Mouse (Mus musculus): Measurements from ENCODE around the gene Arrdc5. TPM values are rescaled to one million over a fixed set of nuclear protein-coding genes. Genes with fewer than 3 reads are reported as not detected.

Gene Arrdc5
- polyA plus RNA-seq, 1 experiment = not detected

DNA sequence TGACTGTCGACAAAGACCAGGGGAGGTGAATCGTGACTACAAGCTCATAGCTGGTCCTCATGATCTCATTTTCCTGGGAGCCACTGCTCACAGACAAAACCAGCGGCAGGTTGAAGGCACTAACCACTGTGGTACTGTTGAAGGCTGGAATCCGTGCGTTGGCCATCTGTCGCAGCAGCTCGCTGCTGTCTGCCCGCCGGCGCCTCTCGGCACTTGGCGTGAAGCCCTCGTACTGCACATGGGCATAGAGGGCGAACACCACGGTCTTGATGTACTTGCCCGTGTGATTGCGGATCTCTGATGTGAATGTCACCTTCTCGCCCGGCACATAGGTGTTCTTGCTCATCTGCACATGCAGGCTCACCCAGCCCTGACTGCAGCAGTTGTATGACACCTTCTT is 5.8 kb downstream of the Arrdc5 start:
- 86% methylated on average over 19 of the region's 19 CpGs for WGBS
- peaks cover 14% of the 10 kb centered on the region for H3K4me1 ChIP-seq (ENCODE audit: control insufficient read depth, insufficient read depth, low read length)
- no peak overlapping the region for H3K27ac ChIP-seq (ENCODE audit: insufficient read depth, low read depth, low read length)
- TF ChIP-seq CTCF (IDR thresholded peaks at IDR 0.05; ENCODE audit: insufficient read depth, low read depth, low read length) (no peak), POLR2A (IDR thresholded peaks at IDR 0.05; ENCODE audit: insufficient read depth, low read depth, low read length) (no peak)
- no peak overlapping the region for H3K4me3 ChIP-seq (ENCODE audit: insufficient read depth, low read depth, low read length)

- TF ChIP-seq POLR2A (IDR thresholded peaks at IDR 0.05; ENCODE audit: insufficient read depth, low read depth, low read length) (no peak), CTCF (IDR thresholded peaks at IDR 0.05; ENCODE audit: insufficient read depth, low read depth, low read length) (no peak)
- no peak overlapping the region for H3K4me3 ChIP-seq (ENCODE audit: insufficient read depth, low read depth, low read length)
- WGBS = 92% methylated on average over 1 of the region's 1 CpGs
- H3K4me1 ChIP-seq (ENCODE audit: control insufficient read depth, insufficient read depth, low read length) = peaks cover 15% of the 10 kb centered on the region
- H3K27ac ChIP-seq (ENCODE audit: insufficient read depth, low read depth, low read length) = no peak overlapping the region
Observed at GRCm38 (mm10) chr17:56293291-56293690, 6.8 kb downstream of the Arrdc5 start.

- Histone ChIP-seq H3K27ac (ENCODE audit: insufficient read depth, low read depth, low read length) (no peak within 1 kb of the TSS), H3K4me1 (ENCODE audit: control insufficient read depth, insufficient read depth, low read length) (peaks cover 15% of the 10 kb centered on the region), H3K4me3 (ENCODE audit: insufficient read depth, low read depth, low read length) (no peak within 1 kb of the TSS)
- TF ChIP-seq CTCF (IDR thresholded peaks at IDR 0.05; ENCODE audit: insufficient read depth, low read depth, low read length) = no peak
- no peak for TF ChIP-seq POLR2A (IDR thresholded peaks at IDR 0.05; ENCODE audit: insufficient read depth, low read depth, low read length)
- WGBS = 88% methylated on average over 4 of the region's 4 CpGs
Observed at GRCm38 (mm10) chr17:56292531-56293222, 7.4 kb downstream of the Arrdc5 start, which contains the start of gene Plin3. Plin3 (minus strand) TSS chr17:56292873.

DNA sequence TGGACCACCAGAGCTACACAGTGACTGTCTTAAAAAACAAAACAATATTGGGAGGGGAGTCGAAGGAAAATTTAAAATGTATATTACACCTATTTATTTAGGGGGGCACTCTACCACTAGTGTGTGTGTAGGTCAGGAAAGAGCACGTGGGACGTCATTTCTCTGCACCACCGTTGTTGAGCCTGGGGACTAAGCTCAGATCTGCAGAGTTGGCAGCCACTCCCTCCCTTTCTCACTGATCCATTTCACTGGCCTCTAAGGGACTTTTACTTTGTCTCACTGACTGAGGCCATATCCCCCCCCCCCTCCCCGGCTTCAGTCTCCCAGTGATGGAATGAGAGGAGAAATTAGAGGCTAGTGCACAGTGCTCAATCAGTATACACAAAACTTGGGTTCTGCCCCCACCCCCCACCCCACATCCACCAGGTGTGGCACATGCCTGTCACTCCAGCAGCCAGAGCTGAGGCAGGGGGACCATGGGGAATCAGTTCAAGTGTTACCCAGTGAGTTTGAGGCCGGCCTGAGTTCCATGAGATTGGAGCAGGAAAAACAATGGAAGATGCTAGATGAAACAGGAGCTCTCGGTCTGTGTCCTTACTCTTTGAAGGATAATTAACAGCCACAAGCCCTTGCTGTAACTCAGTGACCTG is 8.1 kb downstream of the Arrdc5 start:
- peaks cover 15% of the 10 kb centered on the region for H3K4me1 ChIP-seq (ENCODE audit: control insufficient read depth, insufficient read depth, low read length)
- TF ChIP-seq POLR2A (IDR thresholded peaks at IDR 0.05; ENCODE audit: insufficient read depth, low read depth, low read length) (no peak), CTCF (IDR thresholded peaks at IDR 0.05; ENCODE audit: insufficient read depth, low read depth, low read length) (no peak)
- WGBS = 74% methylated on average over 7 of the region's 7 CpGs
- no peak overlapping the region for H3K27ac ChIP-seq (ENCODE audit: insufficient read depth, low read depth, low read length)
- H3K4me3 ChIP-seq (ENCODE audit: insufficient read depth, low read depth, low read length) = no peak overlapping the region

- Histone ChIP-seq H3K4me3 (ENCODE audit: insufficient read depth, low read depth, low read length) (peak overlapping the region; percentile 31), H3K27ac (ENCODE audit: insufficient read depth, low read depth, low read length) (peak overlapping the region; percentile 16; the same call in 1 of the 2 replicates), H3K4me1 (ENCODE audit: control insufficient read depth, insufficient read depth, low read length) (peaks cover 15% of the 10 kb centered on the region)
- WGBS = 4% methylated on average over 15 of the region's 16 CpGs
- peak; percentile 85 for TF ChIP-seq CTCF (IDR thresholded peaks at IDR 0.05; ENCODE audit: insufficient read depth, low read depth, low read length)
- no peak for TF ChIP-seq POLR2A (IDR thresholded peaks at IDR 0.05; ENCODE audit: insufficient read depth, low read depth, low read length)
Observed at GRCm38 (mm10) chr17:56291171-56291511, 8.9 kb downstream of the Arrdc5 start.

DNA sequence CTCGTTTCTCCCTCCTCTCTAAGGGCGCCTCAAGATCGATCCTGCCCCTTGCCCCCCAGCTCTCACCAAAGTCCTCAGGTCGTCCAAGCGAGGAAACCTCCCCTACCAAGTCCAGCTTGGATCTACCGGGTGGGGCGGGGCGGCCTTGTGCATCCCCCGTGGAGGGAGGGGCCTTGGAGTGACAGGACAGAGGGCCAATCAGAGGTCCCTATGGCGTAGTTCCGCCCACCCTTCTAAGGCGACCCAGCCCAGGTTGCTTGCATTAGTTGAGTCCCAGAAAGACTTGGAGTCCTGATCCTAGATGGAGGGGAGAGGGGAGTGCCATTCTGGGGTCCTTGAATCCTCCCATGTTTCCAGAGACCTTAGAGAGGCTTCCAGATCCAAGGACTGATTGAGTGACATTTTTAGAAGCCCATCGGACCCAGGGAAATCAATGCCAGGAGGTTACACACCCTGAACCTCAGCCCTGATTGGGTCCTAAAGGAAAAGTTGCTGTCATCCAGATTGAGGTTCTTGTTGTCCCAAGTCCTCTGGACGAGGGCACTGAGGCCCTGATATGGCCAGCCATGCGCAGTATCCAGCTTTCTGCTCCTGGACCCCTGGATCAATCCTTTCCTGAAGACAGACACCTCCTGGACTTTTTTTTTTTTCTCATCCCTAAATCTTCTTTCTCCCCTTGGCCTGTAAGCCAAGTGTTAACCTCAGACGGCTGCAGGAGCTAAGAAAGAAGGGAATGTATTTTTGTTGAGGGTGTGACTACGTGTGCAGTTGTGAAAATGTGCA is 9.5 kb downstream of the Arrdc5 start:
- WGBS = 20% methylated on average over 17 of the region's 17 CpGs
- peak overlapping the region; percentile 7; the same call in 1 of the 2 replicates for H3K27ac ChIP-seq (ENCODE audit: insufficient read depth, low read depth, low read length)
- H3K4me3 ChIP-seq (ENCODE audit: insufficient read depth, low read depth, low read length) = peak overlapping the region; percentile 31
- peaks cover 15% of the 10 kb centered on the region for H3K4me1 ChIP-seq (ENCODE audit: control insufficient read depth, insufficient read depth, low read length)
- TF ChIP-seq POLR2A (IDR thresholded peaks at IDR 0.05; ENCODE audit: insufficient read depth, low read depth, low read length) = no peak
- TF ChIP-seq CTCF (IDR thresholded peaks at IDR 0.05; ENCODE audit: insufficient read depth, low read depth, low read length) = no peak

GRCm38 (mm10) chr17:56289371-56290331 is 10.4 kb downstream of the Arrdc5 start:
- peak overlapping the region; percentile 63 for H3K27ac ChIP-seq (ENCODE audit: insufficient read depth, low read depth, low read length)
- H3K4me3 ChIP-seq (ENCODE audit: insufficient read depth, low read depth, low read length) = peak overlapping the region; percentile 20
- TF ChIP-seq POLR2A (IDR thresholded peaks at IDR 0.05; ENCODE audit: insufficient read depth, low read depth, low read length) (no peak), CTCF (IDR thresholded peaks at IDR 0.05; ENCODE audit: insufficient read depth, low read depth, low read length) (no peak)
- 42% methylated on average over 23 of the region's 23 CpGs for WGBS
- peaks cover 15% of the 10 kb centered on the region for H3K4me1 ChIP-seq (ENCODE audit: control insufficient read depth, insufficient read depth, low read length)

- H3K27ac ChIP-seq (ENCODE audit: insufficient read depth, low read depth, low read length) = peak overlapping the region; percentile 63; the same call in 1 of the 2 replicates
- TF ChIP-seq POLR2A (IDR thresholded peaks at IDR 0.05; ENCODE audit: insufficient read depth, low read depth, low read length) (no peak), CTCF (IDR thresholded peaks at IDR 0.05; ENCODE audit: insufficient read depth, low read depth, low read length) (no peak)
Observed at GRCm38 (mm10) chr17:56288866-56289265, 11.2 kb downstream of the Arrdc5 start.

More at GRCm38 (mm10) chr17:56288866-56289265, 11.2 kb downstream of the Arrdc5 start:
- H3K4me1 ChIP-seq (ENCODE audit: control insufficient read depth, insufficient read depth, low read length) = peaks cover 15% of the 10 kb centered on the region
- H3K4me3 ChIP-seq (ENCODE audit: insufficient read depth, low read depth, low read length) = no peak overlapping the region
- 78% methylated on average over 3 of the region's 3 CpGs for WGBS

Data from olfactory bulb, adult 2 months (tissue).